Mouse (Mus musculus) C2C12 (cell line): ENCODE results near the gene Mpp2.

Experiments used
- CTCF ChIP-seq: IDR thresholded peaks from one replicate; pipeline ENCODE4 v1.5.1; 2011; ENCODE audit not compliant: control insufficient read depth, insufficient read depth, insufficient read length
- MAX ChIP-seq: IDR thresholded peaks from one replicate; pipeline ENCODE4 v1.6.1; 2011; ENCODE audit warnings: mild to moderate bottlenecking, control low read depth
- MYOD1 ChIP-seq: IDR thresholded peaks from one replicate; pipeline ENCODE4 v1.6.1; 2011; ENCODE audit warnings: low read depth; ENCODE audit not compliant: control insufficient read depth, insufficient read length
- USF1 ChIP-seq: IDR thresholded peaks from one replicate; pipeline ENCODE4 v1.6.1; 2011; ENCODE audit warnings: low read depth, mild to moderate bottlenecking, control low read depth, moderate library complexity

- TF ChIP-seq CTCF, result no peak
- no peak for TF ChIP-seq USF1
- TF ChIP-seq MYOD1, result no peak
- TF ChIP-seq MAX, result no peak
Observed at GRCm38 (mm10) chr11:102101219-102101618, 12.9 kb upstream of the Mpp2 start, which contains the start of gene Ppy.
